Mouse (Mus musculus): ENCODE measurements around the gene Hoxb4.

Gene Hoxb4

GRCm38 (mm10) chr11:96284041-96284749 is 33.9 kb upstream of the Hoxb4 start:
- intact Hi-C loops (cut with DNase I) = loop anchor here (5.0 kb wide), 1 partner anchor 68 kb away; the partner anchor contains the start of gene Hoxb2

- intact Hi-C loops (cut with DNase I) = loop anchor here (5.0 kb wide), 1 partner anchor 67 kb away; the partner anchor contains the start of gene Hoxb2
Observed at GRCm38 (mm10) chr11:96284774-96285734, 33.0 kb upstream of the Hoxb4 start.

- intact Hi-C loops (cut with DNase I) = no loop called here
Observed at GRCm38 (mm10) chr11:96285771-96286738, 32.0 kb upstream of the Hoxb4 start, which contains the start of gene Hoxb7. Gene Hoxb7, plus strand, starts transcription at chr11:96286623.

- intact Hi-C loops (cut with DNase I) = no loop called here
Observed at GRCm38 (mm10) chr11:96286739-96287385, 31.2 kb upstream of the Hoxb4 start.

- intact Hi-C loops (cut with DNase I) = no loop called here
Observed at GRCm38 (mm10) chr11:96287411-96287810, 30.7 kb upstream of the Hoxb4 start.

- intact Hi-C loops (cut with DNase I) = no loop called here
Observed at GRCm38 (mm10) chr11:96288455-96289221, 29.4 kb upstream of the Hoxb4 start.

- intact Hi-C loops (cut with DNase I) = no loop called here
Observed at GRCm38 (mm10) chr11:96289293-96289692, 28.8 kb upstream of the Hoxb4 start.

GRCm38 (mm10) chr11:96289837-96290236 is 28.2 kb upstream of the Hoxb4 start:
- intact Hi-C loops (cut with DNase I) = no loop called here

GRCm38 (mm10) chr11:96290705-96291355 is 27.2 kb upstream of the Hoxb4 start:
- intact Hi-C loops (cut with DNase I) = no loop called here

GRCm38 (mm10) chr11:96291681-96292564 is 26.1 kb upstream of the Hoxb4 start, which contains the start of gene Hoxb6:
Gene Hoxb6, plus strand, starts transcription at chr11:96292476.
- intact Hi-C loops (cut with DNase I) = no loop called here

- intact Hi-C loops (cut with DNase I) = no loop called here
Observed at GRCm38 (mm10) chr11:96292565-96293301, 25.3 kb upstream of the Hoxb4 start.

GRCm38 (mm10) chr11:96293302-96293921 is 24.7 kb upstream of the Hoxb4 start:
- intact Hi-C loops (cut with DNase I) = no loop called here

GRCm38 (mm10) chr11:96294245-96295091 is 23.6 kb upstream of the Hoxb4 start:
- intact Hi-C loops (cut with DNase I) = loop anchor here (2.0 kb wide), 1 partner anchor 16 kb away; no protein-coding TSS in a partner anchor

- intact Hi-C loops (cut with DNase I) = loop anchor here (2.0 kb wide), 1 partner anchor 16 kb away; no protein-coding TSS in a partner anchor
Observed at GRCm38 (mm10) chr11:96295092-96295835, 22.8 kb upstream of the Hoxb4 start.

- intact Hi-C loops (cut with DNase I) = no loop called here
Observed at GRCm38 (mm10) chr11:96296997-96297396, 21.1 kb upstream of the Hoxb4 start.

Measured in adrenal gland (tissue).